Mouse (Mus musculus): Measurements from ENCODE around the gene Eif1ad. TPM values are rescaled to one million over a fixed set of nuclear protein-coding genes. Genes with fewer than 3 reads are reported as not detected.
"Not testable (repeated sequence)": the region's sequence is repeated elsewhere in the genome, so short reads cannot be mapped to it uniquely, and the experiment has no call there.

The Eif1ad gene
- polyA plus RNA-seq, 1 experiment from 2014 or later = 36.7 TPM

- DNase-seq (ENCODE audit: low read depth, low spot score) = no peak
- no peak for ATAC-seq
- TF ChIP-seq CTCF (IDR thresholded peaks at IDR 0.05) = no peak
- ChIA-PET CTCF (interaction anchor here (1.0 to 3.1 kb wide), 3 partner anchors 10 to 51 kb away, joined by 3 to 16 read pairs (median 6); partner anchors contain the start of gene Gal3st3), POLR2A (no interaction called here)
- no peaks in the 10 kb centered on the region for H3K27me3 ChIP-seq
- in situ Hi-C loops (cut with MboI; ENCODE audit: low pct_unique_long_range_greater_than_20kb) = no loop called here
Measured at GRCm38 (mm10) chr19:5348526-5349501, 17.7 kb upstream of the Eif1ad start.

DNA sequence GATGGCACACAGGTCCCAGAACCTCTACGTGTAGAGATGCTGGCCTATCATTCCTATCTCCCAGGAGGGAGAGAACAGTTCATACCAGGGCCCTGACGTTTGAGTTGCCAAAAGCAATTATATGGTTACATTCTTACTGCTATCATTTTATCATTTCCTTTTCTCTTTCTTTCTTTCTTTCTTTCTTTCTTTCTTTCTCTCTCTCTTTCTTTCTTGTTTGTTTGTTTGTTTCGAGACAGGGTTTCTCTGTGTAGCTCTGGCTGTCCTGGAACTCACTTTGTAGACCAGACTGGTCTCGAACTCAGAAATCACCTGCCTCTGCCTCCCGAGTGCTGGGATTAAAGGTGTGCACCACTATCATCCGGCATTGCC, 17.1 kb upstream of the Eif1ad start, which contains the start of gene Cst6:
TSS of gene Cst6 (minus strand) at position 73 of the 372 bp plus-strand sequence.
- POLR2A ChIA-PET; in situ Hi-C loops (cut with MboI; ENCODE audit: low pct_unique_long_range_greater_than_20kb); DNase-seq (ENCODE audit: low read depth, low spot score); H3K27me3 ChIP-seq; ATAC-seq: not testable (repeated sequence)
- CTCF ChIA-PET = interaction anchor here (1.2 to 3.1 kb wide), 3 partner anchors 11 to 46 kb away, joined by 6 to 16 read pairs (median 6); no protein-coding TSS in a partner anchor

GRCm38 (mm10) chr19:5353609-5354008, 12.9 kb upstream of the Eif1ad start:
- H3K27me3 ChIP-seq = no peaks in the 10 kb centered on the region
- in situ Hi-C loops (cut with MboI; ENCODE audit: low pct_unique_long_range_greater_than_20kb) = no loop called here
- DNase-seq (ENCODE audit: low read depth, low spot score) (no peak), ATAC-seq (no peak)
- POLR2A ChIA-PET = no interaction called here
- TF ChIP-seq CTCF (IDR thresholded peaks at IDR 0.05) = no peak
- CTCF ChIA-PET = no interaction called here

DNA sequence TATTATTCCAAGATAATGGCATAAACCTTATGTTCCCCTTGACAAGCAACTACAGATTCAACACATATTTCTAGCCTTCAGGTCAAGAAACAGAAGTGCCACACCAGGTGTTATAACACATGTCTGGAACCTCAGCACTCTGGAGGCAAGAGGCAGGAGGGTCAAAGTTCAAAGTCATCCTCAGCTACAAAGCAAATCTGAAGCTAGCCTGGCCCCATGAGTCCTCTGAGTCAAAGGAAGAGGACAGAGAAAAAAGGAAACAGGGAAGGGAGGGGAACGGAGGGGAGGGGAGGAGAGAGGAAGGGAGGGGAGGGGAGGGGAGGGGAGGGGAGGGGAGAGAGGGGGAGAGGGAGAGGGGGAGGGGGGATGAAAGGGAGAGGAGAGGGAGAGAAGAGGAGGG, 10.5 kb upstream of the Eif1ad start:
- DNase-seq (ENCODE audit: low read depth, low spot score) = no peak
- no peak for TF ChIP-seq CTCF (IDR thresholded peaks at IDR 0.05)
- no peaks in the 10 kb centered on the region for H3K27me3 ChIP-seq
- in situ Hi-C loops (cut with MboI; ENCODE audit: low pct_unique_long_range_greater_than_20kb) = no loop called here
- ATAC-seq = no peak
- ChIA-PET CTCF (interaction anchor here (1.6 kb wide), 1 partner anchor 17 kb away, joined by 5 read pairs; no protein-coding TSS in a partner anchor), POLR2A (no interaction called here)

DNA sequence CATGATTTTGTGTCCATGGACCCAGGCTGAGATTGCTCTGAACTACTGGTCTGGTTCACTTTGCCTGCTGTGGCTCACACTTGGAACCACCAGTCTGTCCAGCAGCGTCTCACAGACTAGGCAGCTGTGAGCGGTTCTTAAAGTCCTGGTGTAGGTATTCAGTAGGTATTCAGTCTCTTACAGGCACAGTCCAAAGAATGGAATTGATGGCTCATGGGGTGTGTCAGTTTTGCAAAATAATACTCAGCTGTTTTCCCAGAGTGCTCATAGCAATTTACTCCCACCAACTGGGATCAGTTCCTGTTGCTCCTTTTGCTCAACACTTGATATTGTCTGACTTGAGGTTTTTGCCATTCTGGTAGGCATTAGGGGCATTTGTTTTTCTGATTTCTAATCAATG, 4.4 kb upstream of the Eif1ad start:
- DNase-seq (ENCODE audit: low read depth, low spot score) = no peak
- TF ChIP-seq CTCF (IDR thresholded peaks at IDR 0.05) = no peak
- in situ Hi-C loops (cut with MboI; ENCODE audit: low pct_unique_long_range_greater_than_20kb) = no loop called here
- ATAC-seq = no peak
- ChIA-PET POLR2A (no interaction called here), CTCF (no interaction called here)
- no peaks in the 10 kb centered on the region for H3K27me3 ChIP-seq

DNA sequence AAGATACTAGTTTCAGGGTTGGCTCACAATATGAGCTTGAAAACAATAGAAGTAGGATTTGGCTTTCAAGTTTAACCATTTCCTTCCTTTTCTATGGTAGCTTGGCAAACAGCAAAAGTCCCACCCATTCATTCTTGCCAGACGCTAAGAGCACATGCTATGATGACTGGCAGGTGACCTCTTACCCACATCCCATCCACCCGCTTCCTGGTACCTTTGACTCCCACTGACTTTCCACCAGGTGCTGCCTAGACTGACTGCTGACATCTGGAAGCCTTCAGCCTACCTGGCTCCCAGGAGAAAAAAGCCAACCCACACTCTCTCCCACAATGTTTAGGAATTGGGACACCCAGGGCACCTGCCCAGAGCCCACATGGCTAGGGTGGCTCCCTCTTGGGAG, 2.4 kb upstream of the Eif1ad start:
- POLR2A ChIA-PET = interaction anchor here (0.6 kb wide), 1 partner anchor 108 kb away, joined by 4 read pairs; no protein-coding TSS in a partner anchor
- H3K27me3 ChIP-seq = no peaks in the 10 kb centered on the region
- in situ Hi-C loops (cut with MboI; ENCODE audit: low pct_unique_long_range_greater_than_20kb) = no loop called here
- no peak for ATAC-seq
- CTCF ChIA-PET = no interaction called here
- DNase-seq (ENCODE audit: low read depth, low spot score) = no peak
- no peak for TF ChIP-seq CTCF (IDR thresholded peaks at IDR 0.05)

GRCm38 (mm10) chr19:5365751-5366150, 790 bp upstream of the Eif1ad start:
- in situ Hi-C loops (cut with MboI; ENCODE audit: low pct_unique_long_range_greater_than_20kb) = no loop called here
- no peak for ATAC-seq
- no peak for DNase-seq (ENCODE audit: low read depth, low spot score)
- ChIA-PET CTCF (no interaction called here), POLR2A (interaction anchor here (0.7 to 2.5 kb wide), 5 partner anchors 18 to 316 kb away, joined by 3 to 10 read pairs (median 9); partner anchors contain the start of genes AI837181 and Drap1)
- no peak for TF ChIP-seq CTCF (IDR thresholded peaks at IDR 0.05)
- no peaks in the 10 kb centered on the region for H3K27me3 ChIP-seq

DNA sequence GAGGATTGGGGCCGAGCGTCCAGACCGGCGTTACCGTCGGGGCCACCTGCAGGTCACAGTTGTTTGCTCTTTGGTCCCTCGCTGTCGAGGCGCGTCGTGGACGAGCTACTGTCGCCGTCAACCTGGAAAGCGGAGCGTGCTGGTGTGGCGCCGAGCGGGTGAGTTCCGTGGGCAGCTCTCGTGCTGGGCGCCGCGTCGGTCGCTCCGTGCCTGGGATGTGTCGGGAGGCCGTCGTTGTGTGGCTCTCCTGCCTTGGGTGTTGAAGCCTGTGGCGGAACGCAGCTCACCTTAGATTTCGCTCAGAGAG, 465 bp downstream of the Eif1ad start, which contains the start of gene Banf1:
TSS of gene Banf1 (minus strand) at position 116 of the 307 bp plus-strand sequence.
- ChIA-PET POLR2A (interaction anchor here (0.8 to 2.5 kb wide), 8 partner anchors 16 to 66 kb away, joined by 3 to 10 read pairs (median 4); partner anchors contain the start of genes AI837181 and Drap1), CTCF (interaction anchor here (1.0 to 1.5 kb wide), 2 partner anchors 29 to 63 kb away, joined by 4 read pairs; no protein-coding TSS in a partner anchor)
- DNase-seq (ENCODE audit: low read depth, low spot score) (no peak), ATAC-seq (no peak)
- TF ChIP-seq CTCF (IDR thresholded peaks at IDR 0.05) = no peak
- in situ Hi-C loops (cut with MboI; ENCODE audit: low pct_unique_long_range_greater_than_20kb) = no loop called here
- H3K27me3 ChIP-seq = no peaks in the 10 kb centered on the region

GRCm38 (mm10) chr19:5367455-5367854, 914 bp downstream of the Eif1ad start:
- in situ Hi-C loops (cut with MboI; ENCODE audit: low pct_unique_long_range_greater_than_20kb) = no loop called here
- no peaks in the 10 kb centered on the region for H3K27me3 ChIP-seq
- ChIA-PET POLR2A (interaction anchor here (0.8 to 2.5 kb wide), 7 partner anchors 16 to 66 kb away, joined by 3 to 10 read pairs (median 5); partner anchors contain the start of genes AI837181 and Drap1), CTCF (interaction anchor here (1.0 to 1.5 kb wide), 2 partner anchors 29 to 62 kb away, joined by 4 read pairs; no protein-coding TSS in a partner anchor)
- DNase-seq (ENCODE audit: low read depth, low spot score) (no peak), ATAC-seq (no peak)
- TF ChIP-seq CTCF (IDR thresholded peaks at IDR 0.05) = no peak

DNA sequence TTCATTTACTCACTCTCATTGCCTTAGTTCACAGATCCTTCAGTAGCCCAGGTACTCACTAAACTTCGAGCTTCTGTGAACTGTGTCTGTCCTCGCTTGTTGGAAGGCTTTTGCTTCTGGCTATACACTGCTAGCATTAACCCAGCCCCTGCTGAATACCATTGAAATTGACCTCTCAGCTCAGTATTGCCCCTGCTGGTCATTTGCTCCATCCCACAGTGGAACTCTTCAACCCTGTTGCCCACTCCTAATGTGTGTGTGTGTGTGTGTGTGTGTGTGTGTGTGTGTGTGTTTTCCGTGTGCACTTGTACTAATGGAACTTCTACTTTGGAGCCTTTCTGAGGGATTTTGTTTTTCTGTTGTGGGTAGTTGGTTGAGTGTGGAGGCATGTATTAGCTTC, 4.4 kb downstream of the Eif1ad start:
- H3K27me3 ChIP-seq = no peaks in the 10 kb centered on the region
- in situ Hi-C loops (cut with MboI; ENCODE audit: low pct_unique_long_range_greater_than_20kb) = no loop called here
- CTCF ChIA-PET = interaction anchor here (1.2 to 1.6 kb wide), 2 partner anchors 8 to 117 kb away, joined by 3 read pairs; partner anchors contain the start of gene Mus81
- POLR2A ChIA-PET = interaction anchor here (0.7 kb wide), 1 partner anchor 93 kb away, joined by 5 read pairs; no protein-coding TSS in a partner anchor
- ATAC-seq = no peak
- peak; percentile 52 for TF ChIP-seq CTCF (IDR thresholded peaks at IDR 0.05)
- DNase-seq (ENCODE audit: low read depth, low spot score) = no peak

- H3K27me3 ChIP-seq = no peaks in the 10 kb centered on the region
- ATAC-seq (no peak), DNase-seq (ENCODE audit: low read depth, low spot score) (no peak)
- TF ChIP-seq CTCF (IDR thresholded peaks at IDR 0.05) = no peak
- ChIA-PET CTCF (no interaction called here), POLR2A (interaction anchor here (0.7 kb wide), 1 partner anchor 20 kb away, joined by 3 read pairs; no protein-coding TSS in a partner anchor)
- in situ Hi-C loops (cut with MboI; ENCODE audit: low pct_unique_long_range_greater_than_20kb) = no loop called here
Measured at GRCm38 (mm10) chr19:5372724-5373123, 6.2 kb downstream of the Eif1ad start.

Measured in Patski (cell line).